Mouse (Mus musculus) spleen, adult 12 weeks (tissue): ENCODE measurements at regions not wholly inside any gene's neighbourhood (a gene's known extent, or its start where the extent isn't known, plus 50 kb on each side); places are given as distances from the start of the nearest gene placed in this dataset.

Experiments
- DNase-seq: peaks from one replicate; pipeline ENCODE4 v3.0.0; 2022; ENCODE audit warnings: low spot score

DNA sequence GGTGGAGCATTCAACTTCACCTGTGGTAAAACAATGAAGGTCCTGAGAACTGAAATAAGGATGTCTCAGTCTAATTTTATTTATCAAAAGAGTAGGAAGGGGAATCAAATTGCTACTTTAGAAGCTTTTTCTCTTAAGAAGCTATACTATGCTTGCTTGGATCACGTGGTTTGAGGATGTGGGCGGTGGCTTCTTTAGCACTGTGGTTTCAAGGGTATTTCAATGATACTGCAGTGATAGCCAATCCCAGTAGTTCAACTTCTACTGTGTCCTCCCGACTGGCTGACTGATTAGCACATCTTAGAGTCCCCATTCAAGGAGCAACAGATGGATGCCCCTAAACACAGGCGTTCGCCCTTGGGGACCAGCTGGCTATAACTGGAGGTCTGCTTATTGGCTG is 575.6 kb downstream of the Vrk1 start:
- no peak for DNase-seq

DNA sequence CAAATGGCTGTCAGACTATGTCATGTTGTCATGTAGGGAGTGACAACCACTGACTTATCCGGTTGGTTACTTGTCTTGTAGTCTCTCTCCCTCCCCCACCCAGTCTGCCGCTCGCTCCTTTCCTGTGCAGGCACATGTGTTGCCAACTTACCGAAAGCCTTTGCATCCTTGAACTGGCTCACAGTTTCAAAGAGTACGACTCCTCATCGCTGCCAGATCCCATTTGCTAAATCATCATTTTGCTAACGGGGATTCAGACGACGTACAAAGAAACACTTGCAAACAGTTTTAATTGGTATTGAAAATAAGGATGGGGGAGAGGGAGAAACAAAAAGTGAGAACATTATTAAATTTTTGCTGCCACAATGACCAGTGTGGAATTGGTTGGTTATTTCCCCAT is 582.7 kb downstream of the Vrk1 start:
- no peak for DNase-seq

DNA sequence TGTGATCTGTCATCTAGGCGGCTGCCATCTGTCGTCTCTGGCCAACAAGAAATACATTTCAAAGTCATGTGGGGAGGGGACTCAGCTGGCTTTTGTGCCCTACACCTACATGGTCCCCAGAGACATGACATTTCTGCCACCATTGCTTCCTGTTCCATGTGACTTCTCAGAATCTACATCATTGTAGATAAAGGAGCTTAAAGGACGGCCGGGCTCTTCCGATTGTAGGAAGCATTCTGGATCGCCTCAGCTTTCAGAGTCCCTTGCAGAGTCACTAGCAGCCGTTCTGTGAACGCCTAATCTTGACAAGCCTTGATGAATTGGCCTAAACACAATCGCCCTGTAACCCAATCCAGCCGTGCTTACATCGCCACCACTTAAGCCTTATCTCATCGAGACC is 587.6 kb downstream of the Vrk1 start:
- DNase-seq: no peak

GRCm38 (mm10) chr12:106607240-106607639 is 597.2 kb downstream of the Vrk1 start:
- no peak for DNase-seq

- DNase-seq: no peak
These were observed 597.8 kb downstream of the Vrk1 start for GRCm38 (mm10) chr12:106607655-106608337.

GRCm38 (mm10) chr12:106618684-106619083 is 608.7 kb downstream of the Vrk1 start:
- no peak for DNase-seq

DNA sequence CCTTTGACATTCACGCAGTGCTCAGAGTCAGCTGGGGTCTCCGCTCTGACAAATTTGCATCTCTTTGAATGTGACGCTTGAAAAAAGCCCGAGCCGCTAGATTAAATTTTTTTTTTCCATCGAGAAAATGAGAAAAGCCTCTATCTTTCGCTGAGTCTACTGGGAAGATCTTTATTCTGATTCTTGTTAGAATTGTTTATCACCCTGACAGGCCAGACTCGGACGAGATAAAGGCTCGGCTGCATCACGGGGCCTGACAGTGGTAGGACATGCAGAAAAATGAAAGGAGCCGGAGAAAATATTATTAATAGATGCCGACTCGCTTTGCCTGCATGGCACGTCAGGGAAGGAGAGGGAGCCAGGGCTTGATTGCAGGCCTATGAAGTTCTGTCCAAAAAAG is 616.8 kb downstream of the Vrk1 start:
- DNase-seq: no peak

DNA sequence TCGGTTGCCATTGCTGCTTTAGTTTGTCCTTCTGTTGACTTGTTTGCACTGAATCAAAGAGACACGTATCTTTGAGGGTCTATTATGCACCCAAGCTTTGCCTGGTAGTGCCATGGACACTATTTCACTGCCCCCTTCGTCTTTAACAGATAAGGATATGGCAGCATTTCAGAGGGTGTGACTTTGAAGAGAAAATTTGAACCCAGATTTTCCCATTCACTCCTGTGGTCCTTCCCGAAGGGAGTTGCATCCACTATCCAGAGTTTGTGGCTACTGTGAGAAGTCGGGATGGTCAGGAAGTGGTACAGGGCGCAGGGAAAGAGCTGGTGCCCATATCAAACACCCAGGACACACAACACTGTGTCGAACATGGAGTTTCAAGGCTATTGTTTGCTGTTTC is 622.5 kb downstream of the Vrk1 start:
- no peak for DNase-seq

GRCm38 (mm10) chr12:106633096-106633495 is 623.1 kb downstream of the Vrk1 start:
- DNase-seq: no peak

DNA sequence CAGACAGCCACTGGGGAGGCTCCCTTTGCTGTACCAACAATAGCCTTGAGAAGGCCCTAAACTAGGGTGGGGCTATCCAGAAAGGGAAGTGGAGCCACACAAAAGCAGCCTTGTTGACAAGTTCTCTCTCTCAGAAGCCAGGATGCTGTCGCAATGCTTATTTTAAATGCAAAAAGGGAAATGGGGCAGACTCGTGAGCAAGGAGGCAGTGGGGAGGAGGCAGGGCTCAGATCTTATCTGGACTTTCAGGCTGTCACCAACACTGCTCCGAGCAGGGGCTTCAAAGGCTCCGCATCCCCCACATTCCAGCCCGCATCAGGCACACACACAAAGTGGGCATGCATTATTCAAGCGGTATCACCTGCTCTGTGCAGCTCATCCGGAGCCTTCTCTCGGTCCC is 648.3 kb downstream of the Vrk1 start:
- DNase-seq: no peak

- no peak for DNase-seq
These were observed 663.3 kb downstream of the Vrk1 start for GRCm38 (mm10) chr12:106673232-106673766.

DNA sequence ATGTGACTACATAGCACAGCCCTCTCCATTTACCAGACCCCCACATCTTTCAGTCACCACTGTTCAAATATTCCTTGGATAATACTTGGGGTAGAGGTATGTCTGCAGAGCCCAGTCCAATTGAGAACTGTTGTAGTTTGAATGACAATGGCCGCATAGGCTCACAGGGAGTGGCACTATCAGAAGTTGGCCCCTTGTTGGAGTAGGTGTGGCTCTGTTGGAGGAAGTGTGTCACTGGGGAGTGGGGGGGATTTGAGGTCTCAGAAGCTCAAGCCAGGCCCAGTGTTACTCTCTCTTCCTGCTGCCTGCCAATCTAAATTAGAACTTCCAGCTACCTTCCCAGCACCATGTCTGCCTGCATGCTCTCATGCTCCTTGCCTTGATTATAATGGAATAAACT is 664.7 kb downstream of the Vrk1 start:
- no peak for DNase-seq

DNA sequence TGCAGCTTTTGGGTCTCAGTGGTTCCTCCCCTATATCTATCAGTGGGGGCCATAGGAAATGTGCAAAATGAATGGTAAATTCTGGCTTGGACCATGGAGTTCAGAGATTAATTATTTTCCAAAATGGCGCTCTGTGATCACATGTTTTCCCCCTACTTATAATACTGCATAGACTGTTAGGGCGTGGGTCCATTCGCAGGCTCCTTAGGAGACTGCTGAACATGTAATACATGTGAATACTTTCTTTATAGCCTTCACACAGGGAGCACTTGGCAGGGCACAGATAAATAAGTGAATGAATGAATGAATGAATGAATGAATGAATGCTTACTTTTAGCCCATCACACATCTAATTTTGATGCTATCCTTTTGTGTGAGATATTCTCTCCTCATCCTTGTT is 666.1 kb downstream of the Vrk1 start:
- DNase-seq: no peak

- no peak for DNase-seq
These were observed 666.5 kb downstream of the Vrk1 start for GRCm38 (mm10) chr12:106676566-106676965.

- no peak for DNase-seq
These were observed 676.0 kb downstream of the Vrk1 start for GRCm38 (mm10) chr12:106685986-106686385.

DNA sequence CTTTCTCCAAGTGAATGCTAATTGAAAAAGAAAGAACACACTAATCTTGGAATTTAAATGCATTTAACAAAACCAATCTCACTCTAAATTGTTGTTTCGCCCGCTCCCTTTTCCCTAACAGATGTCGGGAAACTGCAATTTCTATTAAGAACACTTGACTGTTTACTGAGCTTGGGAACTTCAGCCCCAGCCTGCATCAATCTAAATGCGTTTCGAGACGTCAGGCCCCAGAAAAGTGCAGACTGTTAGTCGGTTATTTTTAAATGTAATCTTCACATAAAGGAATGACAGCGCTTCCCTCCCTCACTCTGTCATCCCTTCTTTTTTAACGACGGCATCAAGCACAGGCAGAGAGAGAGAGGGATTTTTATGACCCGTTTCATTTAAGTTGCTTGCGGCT is 677.7 kb downstream of the Vrk1 start:
- no peak for DNase-seq

DNA sequence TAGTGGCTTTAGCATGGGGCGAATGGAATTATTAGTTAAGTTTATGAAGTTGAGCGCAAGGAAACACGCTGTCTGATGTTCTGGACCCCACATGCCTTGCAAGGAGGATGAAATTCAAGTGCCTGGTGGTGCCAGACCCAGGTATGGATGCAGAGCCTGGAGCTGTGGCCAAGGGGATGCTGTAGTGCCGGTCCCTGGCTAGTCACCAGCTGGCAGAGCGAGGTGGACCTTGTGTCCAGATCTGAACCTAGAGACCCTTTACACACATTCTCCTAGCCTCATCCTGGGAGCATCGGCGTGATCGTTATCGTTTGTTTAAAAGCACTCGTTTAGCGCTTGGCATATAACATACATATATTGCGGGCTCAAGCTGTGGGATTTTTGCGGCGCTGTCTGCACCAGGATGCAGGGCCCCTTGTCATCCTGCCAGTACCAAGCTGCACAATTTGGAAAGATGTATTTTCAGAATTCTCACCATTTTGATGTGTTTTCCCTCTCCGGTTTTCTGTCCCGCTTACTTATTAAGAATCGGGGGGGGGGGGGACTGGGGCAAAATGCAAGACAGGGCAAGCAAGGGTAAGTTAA is 678.2 kb downstream of the Vrk1 start:
- DNase-seq: no peak

DNA sequence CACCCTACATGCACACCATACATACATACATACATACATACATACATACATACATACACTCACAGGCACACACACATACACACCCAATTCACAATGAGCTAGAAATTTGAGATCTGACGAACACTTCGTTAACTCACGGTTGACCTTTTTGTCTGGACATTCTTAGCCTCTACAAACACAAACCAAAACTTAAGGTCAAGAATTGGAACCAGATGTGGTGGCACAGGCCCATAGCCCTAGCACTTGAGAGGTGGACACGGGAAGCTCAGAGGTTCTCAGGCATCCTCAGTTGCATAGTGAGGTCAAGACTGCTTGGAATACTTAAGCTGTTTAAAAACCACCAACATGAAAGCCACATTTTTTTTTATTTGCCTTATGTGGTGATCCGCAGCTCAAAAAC is 692.9 kb downstream of the Vrk1 start:
- no peak for DNase-seq

DNA sequence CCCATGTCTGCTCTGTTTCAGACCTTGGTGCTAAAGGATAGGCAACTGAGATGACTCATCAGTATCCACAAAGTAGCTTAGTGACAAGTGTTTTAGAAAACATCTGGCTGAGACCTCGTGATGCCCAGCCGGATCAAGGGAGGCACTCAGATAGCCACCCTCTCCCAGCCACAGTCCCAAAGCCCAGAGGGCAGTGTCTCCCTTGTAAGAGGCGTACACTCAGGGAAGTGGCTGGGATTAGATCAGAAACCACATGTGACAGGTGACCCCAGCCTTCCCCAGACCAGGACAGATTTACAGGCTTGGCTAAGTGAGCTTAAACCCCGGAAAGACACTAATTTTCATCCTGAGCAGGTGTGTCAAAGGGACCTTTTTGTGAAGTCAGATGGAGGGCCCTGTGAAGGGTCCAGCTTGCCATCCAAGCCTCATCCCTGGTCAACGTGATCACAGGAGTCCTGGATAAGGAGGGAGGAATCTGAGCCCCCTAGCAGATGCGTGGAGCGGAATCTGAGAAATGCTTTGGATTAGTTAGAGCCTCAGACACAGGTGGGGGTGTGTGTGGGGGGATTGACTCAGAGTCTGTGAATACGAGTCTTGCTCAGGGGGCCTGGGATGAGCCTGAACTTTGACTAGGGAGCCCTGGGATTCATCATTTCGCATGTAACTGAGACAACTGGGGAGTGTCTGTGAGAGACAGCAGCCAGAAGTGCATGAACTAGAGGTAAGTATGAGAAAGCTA is 711.4 kb downstream of the Vrk1 start:
- no peak for DNase-seq

DNA sequence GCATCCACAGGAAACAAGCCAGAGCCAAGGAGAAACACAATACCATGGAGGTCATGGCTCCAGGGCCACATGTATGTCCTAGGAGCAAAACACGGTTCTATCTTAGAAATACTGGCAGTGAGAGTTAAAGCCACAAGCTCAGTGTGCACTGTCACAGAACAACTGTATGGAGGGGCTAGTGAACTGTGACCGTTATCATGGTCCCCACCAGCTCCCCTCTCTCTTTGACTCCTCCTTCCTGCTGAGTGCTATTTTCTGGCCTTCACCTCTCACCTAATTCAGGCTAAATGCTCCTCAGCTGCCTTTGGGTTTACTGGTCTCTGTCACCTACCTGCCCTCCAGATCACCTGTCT is 712.0 kb downstream of the Vrk1 start:
- no peak for DNase-seq

DNA sequence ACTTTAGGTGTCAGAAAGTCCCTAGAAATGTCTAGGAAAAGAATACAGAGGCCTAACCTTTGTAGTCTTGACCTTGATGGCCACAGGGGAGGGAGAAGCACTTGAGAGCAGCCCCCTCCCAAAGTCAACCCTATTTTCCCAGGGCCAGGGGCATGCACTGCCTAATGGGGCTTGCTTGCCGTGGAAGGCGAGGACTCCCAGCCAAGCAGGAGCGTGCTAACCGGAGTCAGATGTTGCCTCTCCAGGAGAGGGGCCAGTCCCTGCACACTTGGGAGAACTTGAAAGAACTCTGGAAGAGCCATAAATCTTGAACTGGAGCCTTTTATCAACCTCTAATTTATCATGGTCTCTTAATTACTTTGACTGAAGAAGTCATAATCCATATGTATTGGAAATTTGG is 712.7 kb downstream of the Vrk1 start:
- no peak for DNase-seq

- no peak for DNase-seq
These were observed 716.9 kb downstream of the Vrk1 start for GRCm38 (mm10) chr12:106726920-106727319.

DNA sequence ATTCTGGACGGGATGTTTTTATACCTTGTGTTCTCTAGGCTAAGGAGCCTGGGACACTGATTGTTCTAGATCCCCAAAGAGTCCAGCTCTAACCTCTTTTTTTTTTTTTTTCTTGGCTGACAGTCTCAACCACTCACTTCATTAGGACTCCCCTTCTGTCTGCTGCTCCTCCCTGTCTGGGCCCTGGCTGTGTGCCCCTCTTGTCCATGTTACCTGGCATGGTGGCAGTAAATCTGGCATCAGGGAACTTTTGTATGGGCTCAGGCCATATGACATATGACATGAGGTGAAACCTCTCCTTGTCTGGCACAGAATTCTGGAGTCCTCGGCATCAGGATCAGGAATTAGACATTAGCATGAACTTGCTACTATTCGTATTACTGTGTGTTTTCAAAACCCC is 717.5 kb downstream of the Vrk1 start:
- no peak for DNase-seq
